Mouse (Mus musculus): ENCODE measurements around the gene Slc25a25. TPM values are rescaled to one million over a fixed set of nuclear protein-coding genes. Genes with fewer than 3 reads are reported as not detected.
"Not testable (repeated sequence)": the region's sequence is repeated elsewhere in the genome, so short reads cannot be mapped to it uniquely, and the experiment has no call there.

Gene Slc25a25
- 46.2 and 50.1 TPM in 2 replicates for polyA plus RNA-seq (2015; fragmentation: Nextera tagmentation; extraction: Ambion mirVana)

DNA sequence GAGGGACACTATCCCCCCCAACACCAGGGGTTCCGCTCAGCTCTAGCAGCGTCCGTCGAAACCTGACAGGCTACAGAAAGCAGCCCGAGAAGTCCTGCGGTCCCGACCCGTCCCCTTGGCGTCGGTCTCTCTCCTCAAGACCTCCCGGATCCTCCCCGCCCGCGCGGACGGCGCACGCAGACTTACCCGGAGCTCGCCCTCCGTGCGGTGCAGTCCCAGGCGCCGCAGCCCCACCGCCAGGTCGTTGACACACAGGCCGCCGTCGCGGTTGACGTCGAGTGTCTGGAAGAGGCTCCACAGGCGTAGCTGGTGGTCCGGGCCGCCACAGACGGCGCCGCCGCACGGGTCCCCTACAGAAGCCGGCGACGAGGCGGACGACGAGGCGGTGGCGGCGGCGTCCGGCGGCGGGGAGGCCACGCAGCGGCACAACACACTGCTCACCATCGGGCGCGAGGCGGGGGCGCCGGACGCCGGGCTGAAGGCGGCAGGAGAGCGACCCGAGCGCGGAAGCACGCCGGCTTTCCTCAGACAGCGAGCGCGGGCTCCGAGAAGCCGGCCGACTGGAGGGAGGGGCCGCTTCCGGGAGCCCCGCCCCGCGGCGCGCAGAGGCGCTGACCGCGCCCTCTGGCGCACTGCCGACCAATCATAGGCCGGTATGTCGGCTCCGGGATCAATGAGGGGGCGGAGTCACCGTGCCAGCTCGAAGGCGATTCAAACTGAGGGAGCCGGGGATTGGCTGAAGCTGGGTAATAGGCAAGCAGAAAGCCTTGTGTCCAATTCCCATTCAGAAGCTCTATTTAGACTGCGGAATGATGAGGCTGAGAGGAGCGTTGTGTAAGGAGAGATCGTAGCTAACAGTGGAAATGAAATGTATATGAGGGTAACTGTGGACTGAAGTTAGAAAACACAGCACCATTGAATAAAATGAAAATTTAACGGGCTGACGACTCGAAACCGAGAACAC, at the start of gene Slc25a25:
TSS of gene Slc25a25 (minus strand) at position 565 of the 964 bp plus-strand sequence.
- 1% methylated on average over 95 of the region's 103 CpGs for WGBS
- H3K4me2 ChIP-seq, result peak within 1 kb of the TSS; percentile 79
- H3K9ac ChIP-seq, result peak within 1 kb of the TSS; percentile 87
- H3K4me1 ChIP-seq (replicated peaks), result peaks cover 45% of the 10 kb centered on the region
- no peaks in the 10 kb centered on the region for H3K9me3 ChIP-seq
- peak within 1 kb of the TSS; percentile 77 for H3K4me3 ChIP-seq
- no peaks in the 10 kb centered on the region for H3K27me3 ChIP-seq
- peak within 1 kb of the TSS; percentile 96 for H3K27ac ChIP-seq
- H3K36me3 ChIP-seq, result peaks cover 8% of the 10 kb centered on the region; the same call in 1 of the 2 replicates
- ATAC-seq (ENCODE audit: low FRiP score), result peak; percentile 94

DNA sequence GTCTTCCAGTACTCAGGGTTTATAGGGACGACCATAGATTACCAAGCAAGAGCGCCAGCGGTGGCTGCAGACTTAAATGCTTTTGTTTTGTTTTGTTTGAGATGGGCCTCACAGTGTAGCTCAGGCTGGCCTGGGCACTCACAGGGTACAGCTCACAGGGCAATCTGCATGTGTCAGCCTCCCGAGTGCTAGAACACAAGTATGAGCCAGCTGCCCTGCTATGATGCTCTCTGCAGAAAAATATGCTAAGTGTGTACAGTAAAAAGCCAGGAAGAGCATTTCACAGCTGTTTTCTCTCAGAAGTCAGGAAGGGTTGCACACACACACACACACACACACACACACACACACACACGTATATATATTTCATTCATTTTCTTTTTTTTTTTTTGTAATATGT, 49.2 kb upstream of the Slc25a25 start:
- no peaks in the 10 kb centered on the region for H3K27me3 ChIP-seq
- ATAC-seq (ENCODE audit: low FRiP score), result no peak
- WGBS, result 82% methylated on average over 5 of the region's 5 CpGs
- no peak overlapping the region for H3K9ac ChIP-seq
- no peaks in the 10 kb centered on the region for H3K4me1 ChIP-seq (replicated peaks)
- no peaks in the 10 kb centered on the region for H3K36me3 ChIP-seq
- H3K9me3 ChIP-seq, result peaks cover 4% of the 10 kb centered on the region
- no peak overlapping the region for H3K27ac ChIP-seq
- H3K4me2 ChIP-seq, result no peak overlapping the region
- no peak overlapping the region for H3K4me3 ChIP-seq

DNA sequence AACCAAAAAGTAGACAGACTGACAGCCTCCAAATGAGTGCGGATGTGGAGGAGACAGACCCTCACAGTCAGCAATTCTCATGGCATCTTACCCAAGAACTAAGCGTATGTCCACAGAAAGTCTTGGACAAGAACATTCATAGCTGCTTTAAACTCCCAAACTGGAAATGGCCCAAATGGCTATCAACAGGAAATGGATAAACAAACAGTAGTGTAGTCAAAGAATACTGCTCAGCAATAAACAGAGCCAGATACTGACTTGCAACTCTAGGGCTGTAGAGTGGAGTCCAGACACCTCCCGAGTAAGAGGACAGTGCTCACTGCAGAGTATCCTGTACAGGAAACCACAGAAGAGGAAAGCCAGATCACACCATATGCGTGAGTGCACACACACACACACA, 48.1 kb upstream of the Slc25a25 start:
- Histone ChIP-seq H3K36me3 (no peaks in the 10 kb centered on the region), H3K27me3 (no peaks in the 10 kb centered on the region), H3K4me3 (no peak overlapping the region), H3K4me2 (no peak overlapping the region), H3K9ac (no peak overlapping the region), H3K27ac (no peak overlapping the region), H3K4me1 (replicated peaks) (no peaks in the 10 kb centered on the region), H3K9me3 (peaks cover 4% of the 10 kb centered on the region)
- ATAC-seq (ENCODE audit: low FRiP score), result no peak
- WGBS, result 88% methylated on average over 4 of the region's 4 CpGs

DNA sequence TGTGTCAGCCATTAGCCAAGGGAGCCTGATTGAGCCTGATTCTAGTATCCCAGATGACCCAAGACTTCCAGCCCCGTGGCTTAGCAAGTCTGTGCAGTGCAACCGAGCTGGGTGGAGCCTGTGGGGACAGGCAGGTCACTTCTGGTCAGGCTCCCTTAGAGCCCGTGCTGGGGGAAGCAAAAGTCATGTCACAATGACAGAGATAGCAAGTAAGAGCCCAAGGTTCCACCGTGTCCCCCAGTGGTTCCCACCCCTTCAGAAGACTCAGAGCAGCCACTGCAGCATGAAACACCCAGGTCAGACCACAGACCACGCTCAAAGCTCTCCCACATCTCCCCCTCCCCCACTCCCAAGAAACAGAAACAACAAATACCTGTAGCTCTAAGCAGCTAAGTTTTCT, 44.9 kb upstream of the Slc25a25 start:
- Histone ChIP-seq H3K27me3 (no peaks in the 10 kb centered on the region), H3K36me3 (no peaks in the 10 kb centered on the region), H3K27ac (no peak overlapping the region), H3K9ac (no peak overlapping the region), H3K4me3 (no peak overlapping the region), H3K4me2 (no peak overlapping the region), H3K9me3 (peaks cover 4% of the 10 kb centered on the region), H3K4me1 (replicated peaks) (no peaks in the 10 kb centered on the region)
- WGBS, result 72% methylated on average over 5 of the region's 5 CpGs
- ATAC-seq (ENCODE audit: low FRiP score), result no peak

DNA sequence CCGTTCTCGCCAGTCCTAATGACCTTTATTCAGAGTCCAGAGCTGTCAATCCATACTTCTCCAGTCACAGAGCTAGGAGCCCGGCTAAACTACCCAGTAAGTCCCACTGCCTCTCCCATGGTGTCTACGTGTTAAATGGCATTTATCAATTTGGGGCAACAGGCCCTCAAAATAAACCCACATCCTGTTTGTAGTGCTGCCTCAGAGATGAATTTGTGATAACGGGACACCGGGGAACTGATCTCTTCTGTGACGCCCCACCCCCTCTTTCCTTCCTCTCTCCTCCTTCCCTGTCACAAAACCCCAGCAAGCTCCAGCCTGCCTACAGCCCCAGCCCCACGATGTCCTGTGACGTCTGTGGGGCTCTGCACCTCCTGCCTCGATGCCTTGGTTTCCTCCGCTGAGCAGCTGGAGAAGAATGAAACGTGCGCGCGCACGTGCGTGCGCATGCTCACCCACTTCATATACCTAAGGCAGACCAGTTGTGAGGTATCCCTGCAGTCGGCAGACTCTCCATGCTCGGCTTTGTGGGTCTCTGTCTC, 44.0 kb upstream of the Slc25a25 start:
- peaks cover 4% of the 10 kb centered on the region for H3K9me3 ChIP-seq
- H3K27ac ChIP-seq, result no peak overlapping the region
- H3K4me3 ChIP-seq, result no peak overlapping the region
- H3K4me2 ChIP-seq, result no peak overlapping the region
- H3K36me3 ChIP-seq, result no peaks in the 10 kb centered on the region
- H3K9ac ChIP-seq, result no peak overlapping the region
- no peaks in the 10 kb centered on the region for H3K27me3 ChIP-seq
- no peak for ATAC-seq (ENCODE audit: low FRiP score)
- WGBS, result 81% methylated on average over 20 of the region's 20 CpGs
- no peaks in the 10 kb centered on the region for H3K4me1 ChIP-seq (replicated peaks)

DNA sequence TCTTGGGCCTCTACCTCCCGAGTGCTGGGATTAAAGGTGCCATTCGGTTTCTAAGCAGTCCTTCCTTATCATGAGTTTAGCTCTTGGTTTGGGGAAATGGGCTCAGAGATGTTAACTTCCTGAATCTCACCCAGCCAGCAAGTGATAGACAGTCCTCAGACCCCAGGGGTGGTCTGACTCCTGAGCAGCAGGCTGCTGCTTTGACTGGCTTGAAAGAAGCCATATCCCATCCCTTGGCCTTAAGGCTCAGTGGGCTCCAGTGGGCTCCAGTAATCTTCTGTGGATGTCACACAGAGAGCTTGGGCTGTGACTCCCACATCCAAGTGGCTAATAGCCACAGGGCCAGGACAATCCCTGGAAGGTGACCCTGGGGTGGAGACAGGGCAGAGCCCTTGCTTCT, 43.3 kb upstream of the Slc25a25 start:
- Histone ChIP-seq H3K27ac (no peak overlapping the region), H3K9ac (no peak overlapping the region), H3K4me3 (no peak overlapping the region), H3K9me3 (peaks cover 4% of the 10 kb centered on the region), H3K4me1 (replicated peaks) (no peaks in the 10 kb centered on the region), H3K36me3 (no peaks in the 10 kb centered on the region), H3K4me2 (no peak overlapping the region), H3K27me3 (no peaks in the 10 kb centered on the region)
- ATAC-seq (ENCODE audit: low FRiP score), result no peak
- 64% methylated on average over 2 of the region's 2 CpGs for WGBS

DNA sequence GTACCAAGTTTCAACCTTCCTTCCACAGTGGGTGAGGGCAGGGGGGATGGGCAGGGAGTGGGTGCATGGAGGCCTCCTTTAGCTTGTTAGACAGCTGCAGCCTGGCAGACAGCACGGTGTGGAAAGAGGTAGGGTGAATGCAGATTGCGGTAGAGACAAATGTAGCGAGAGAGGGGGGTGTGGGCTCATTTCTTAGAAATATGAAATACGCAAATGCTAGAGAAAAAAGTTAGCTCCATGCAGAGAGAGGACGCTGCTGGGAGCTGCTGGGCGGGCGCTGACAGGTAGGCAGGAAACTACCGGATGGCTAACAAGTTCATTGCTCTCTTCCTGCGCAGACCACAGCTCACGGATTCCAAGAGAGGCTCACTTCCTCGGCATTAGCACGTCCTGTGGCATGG, 42.1 kb upstream of the Slc25a25 start:
- Histone ChIP-seq H3K4me2 (no peak overlapping the region), H3K4me3 (no peak overlapping the region), H3K27me3 (no peaks in the 10 kb centered on the region), H3K27ac (no peak overlapping the region), H3K4me1 (replicated peaks) (no peaks in the 10 kb centered on the region), H3K9me3 (no peaks in the 10 kb centered on the region), H3K9ac (no peak overlapping the region), H3K36me3 (no peaks in the 10 kb centered on the region)
- 88% methylated on average over 12 of the region's 12 CpGs for WGBS
- ATAC-seq (ENCODE audit: low FRiP score), result no peak

DNA sequence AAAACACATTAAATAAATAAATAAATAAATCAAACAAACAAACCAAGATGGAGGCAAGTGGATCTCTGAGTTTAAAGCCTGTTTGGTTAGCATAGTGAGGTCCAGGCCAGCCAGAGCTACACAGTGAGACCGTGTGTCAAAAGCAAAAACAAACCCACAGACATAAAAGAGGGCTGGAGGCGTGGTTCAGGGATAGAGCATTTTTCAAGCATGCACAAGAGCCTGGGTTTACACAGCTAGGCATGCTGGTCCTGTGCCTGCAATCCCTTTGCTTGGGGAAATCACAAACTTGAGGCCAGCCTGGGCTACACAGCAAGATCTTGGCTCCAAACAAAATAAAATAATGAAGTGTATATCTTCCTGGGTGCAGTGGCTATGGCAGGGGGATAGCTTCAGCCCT, 41.4 kb upstream of the Slc25a25 start:
- Histone ChIP-seq H3K36me3 (no peaks in the 10 kb centered on the region), H3K9ac (no peak overlapping the region), H3K27ac (no peak overlapping the region), H3K4me2 (no peak overlapping the region), H3K27me3 (no peaks in the 10 kb centered on the region), H3K4me1 (replicated peaks) (no peaks in the 10 kb centered on the region), H3K9me3 (no peaks in the 10 kb centered on the region), H3K4me3 (no peak overlapping the region)
- no peak for ATAC-seq (ENCODE audit: low FRiP score)
- 73% methylated on average over 2 of the region's 2 CpGs for WGBS

DNA sequence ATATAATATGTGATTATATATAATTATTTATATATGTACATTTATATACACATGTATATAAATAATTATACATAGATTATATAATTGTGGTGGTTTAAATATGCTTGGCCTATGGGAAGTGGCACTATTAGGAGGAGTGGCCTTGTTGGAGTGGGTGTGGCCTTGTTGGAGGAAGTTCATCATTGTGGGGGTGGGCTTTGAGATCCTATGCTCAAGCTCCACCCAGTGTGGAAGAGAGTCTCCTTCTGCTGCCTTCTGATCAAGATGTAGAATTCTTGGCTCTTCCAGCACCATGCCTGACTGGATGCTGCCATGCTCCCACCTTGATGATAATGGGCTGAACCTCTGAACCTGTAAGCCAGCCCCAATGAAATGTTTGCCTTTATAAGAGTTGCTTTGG, 39.5 kb upstream of the Slc25a25 start:
- not testable (repeated sequence) for H3K9me3 ChIP-seq; H3K9ac ChIP-seq; H3K27ac ChIP-seq; H3K27me3 ChIP-seq; H3K4me2 ChIP-seq; H3K4me3 ChIP-seq; ATAC-seq (ENCODE audit: low FRiP score); H3K36me3 ChIP-seq; H3K4me1 ChIP-seq (replicated peaks)

DNA sequence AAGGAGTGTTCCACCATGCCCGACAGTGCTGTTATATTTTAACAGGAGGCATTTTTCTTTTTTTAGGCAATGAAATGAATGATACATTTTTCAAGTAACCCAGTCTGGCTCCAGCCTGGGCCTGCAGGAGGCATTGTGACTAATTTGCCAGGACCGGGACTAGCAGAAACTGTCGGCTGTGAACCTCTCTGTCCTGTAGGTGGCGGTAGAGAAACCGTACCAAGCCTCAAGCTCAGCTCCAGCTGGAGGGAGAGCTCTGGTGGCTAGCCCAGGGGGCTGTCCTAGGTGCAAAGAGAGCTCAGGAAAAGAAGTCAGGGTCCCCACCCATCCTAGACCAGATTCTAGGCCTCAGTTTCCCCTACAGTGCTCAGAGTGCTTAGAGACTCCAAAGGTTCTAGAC, 37.4 kb upstream of the Slc25a25 start:
- no peak overlapping the region for H3K4me2 ChIP-seq
- no peak overlapping the region for H3K4me3 ChIP-seq
- ATAC-seq (ENCODE audit: low FRiP score), result peak; percentile 38; the same call in 1 of the 2 replicates
- H3K27me3 ChIP-seq, result no peaks in the 10 kb centered on the region
- WGBS, result 4% methylated on average over 5 of the region's 5 CpGs
- H3K4me1 ChIP-seq (replicated peaks), result no peaks in the 10 kb centered on the region
- no peak overlapping the region for H3K27ac ChIP-seq
- no peaks in the 10 kb centered on the region for H3K9me3 ChIP-seq
- no peaks in the 10 kb centered on the region for H3K36me3 ChIP-seq
- H3K9ac ChIP-seq, result no peak overlapping the region

DNA sequence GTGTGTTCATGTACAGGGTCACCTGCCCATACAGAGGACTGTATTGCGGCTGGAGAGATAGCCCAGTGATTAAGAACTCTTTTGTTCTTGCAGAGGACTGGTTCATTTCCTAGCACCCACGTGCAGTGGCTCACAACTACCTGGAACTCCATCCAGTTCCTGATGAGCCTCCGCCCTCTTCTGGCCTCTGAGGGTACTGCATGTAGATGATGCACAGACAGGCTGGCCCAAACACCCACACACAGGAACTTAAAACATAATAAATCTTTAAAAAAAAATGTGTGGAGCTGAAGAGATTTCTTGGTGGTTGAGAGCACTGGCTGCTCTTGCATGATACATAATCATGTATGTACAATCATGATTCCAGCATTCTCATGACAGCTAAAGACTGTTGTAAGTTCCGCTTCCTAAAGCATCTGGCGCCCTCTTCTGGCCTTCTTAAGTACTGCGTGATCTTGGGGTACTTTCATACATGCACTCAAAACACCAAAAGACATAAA, 35.9 kb upstream of the Slc25a25 start:
- H3K4me3 ChIP-seq, result no peak overlapping the region
- no peaks in the 10 kb centered on the region for H3K36me3 ChIP-seq
- WGBS, result 8% methylated on average over 6 of the region's 6 CpGs
- no peaks in the 10 kb centered on the region for H3K4me1 ChIP-seq (replicated peaks)
- no peaks in the 10 kb centered on the region for H3K9me3 ChIP-seq
- no peak overlapping the region for H3K9ac ChIP-seq
- H3K27ac ChIP-seq, result no peak overlapping the region
- ATAC-seq (ENCODE audit: low FRiP score), result peak; percentile 36
- H3K4me2 ChIP-seq, result no peak overlapping the region
- no peaks in the 10 kb centered on the region for H3K27me3 ChIP-seq

DNA sequence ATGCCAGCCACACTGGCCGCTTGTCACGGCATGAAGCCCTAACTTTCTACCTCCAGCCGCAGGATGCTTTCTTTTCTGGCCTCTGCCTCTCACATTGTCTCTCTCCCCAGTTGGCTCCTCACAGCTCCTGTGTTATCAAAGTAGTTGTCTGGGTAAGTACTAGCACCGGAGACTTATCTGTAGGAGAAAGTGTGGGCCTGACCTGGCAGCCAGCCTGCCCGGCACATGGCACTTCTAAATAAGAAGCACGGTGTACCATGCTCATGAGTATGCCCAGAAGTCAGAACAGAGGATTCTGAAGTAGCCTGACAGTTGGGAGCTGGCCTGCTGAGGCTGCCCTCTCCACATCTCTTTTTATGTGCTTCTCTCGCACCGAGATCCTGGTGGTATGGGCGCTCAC, 34.9 kb upstream of the Slc25a25 start:
- H3K9me3 ChIP-seq, result no peaks in the 10 kb centered on the region
- H3K36me3 ChIP-seq, result no peaks in the 10 kb centered on the region
- H3K4me1 ChIP-seq (replicated peaks), result no peaks in the 10 kb centered on the region
- H3K4me3 ChIP-seq, result no peak overlapping the region
- 93% methylated on average over 9 of the region's 9 CpGs for WGBS
- H3K4me2 ChIP-seq, result no peak overlapping the region
- no peak overlapping the region for H3K27ac ChIP-seq
- no peak overlapping the region for H3K9ac ChIP-seq
- ATAC-seq (ENCODE audit: low FRiP score), result no peak
- no peaks in the 10 kb centered on the region for H3K27me3 ChIP-seq

DNA sequence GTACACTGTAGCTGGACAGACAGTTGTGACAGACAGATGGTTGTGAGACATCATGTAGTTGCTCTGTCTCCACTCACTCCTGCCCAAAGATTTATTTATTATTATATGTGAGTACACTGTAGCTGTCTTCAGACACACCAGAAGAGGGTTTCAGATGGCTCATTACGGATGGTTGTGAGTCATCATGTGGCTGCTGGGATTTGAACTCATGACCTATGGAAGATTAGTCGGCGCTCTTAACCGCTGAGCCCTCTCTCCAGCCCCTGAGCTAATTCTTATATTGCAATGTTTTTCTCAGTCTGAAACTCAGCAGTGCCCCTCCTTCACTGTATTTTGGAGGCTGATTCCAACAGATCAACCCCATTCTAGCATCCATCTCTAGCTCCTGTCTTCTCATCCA, 34.5 kb upstream of the Slc25a25 start:
- 85% methylated on average over 4 of the region's 4 CpGs for WGBS
- no peak overlapping the region for H3K9ac ChIP-seq
- no peak for ATAC-seq (ENCODE audit: low FRiP score)

More for the DNA sequence above, 34.5 kb upstream of the Slc25a25 start:
- Histone ChIP-seq H3K27ac (no peak overlapping the region), H3K36me3 (no peaks in the 10 kb centered on the region), H3K27me3 (no peaks in the 10 kb centered on the region), H3K4me2 (no peak overlapping the region), H3K4me3 (no peak overlapping the region), H3K4me1 (replicated peaks) (no peaks in the 10 kb centered on the region), H3K9me3 (no peaks in the 10 kb centered on the region)
